Mouse (Mus musculus) G1E-ER4 (cell line): ENCODE results near the gene Nhej1. TPM values are rescaled to one million over a fixed set of nuclear protein-coding genes. Genes with fewer than 3 reads are reported as not detected.

Source experiments
- GATA1 ChIP-seq: IDR thresholded peaks from one replicate; pipeline ENCODE4 v1.8.0; 2012; ENCODE audit warnings: low read length, inconsistent platforms
- polyA plus RNA-seq: library from polyadenylated mRNA; stranded (reverse); fragments of >175 nt; gene quantifications from 2 replicates; pipeline ENCODE4 v1.2.3, GENCODE M21; 2012

Gene Nhej1
- polyA plus RNA-seq: 0.24 and 0.27 TPM in 2 replicates

DNA sequence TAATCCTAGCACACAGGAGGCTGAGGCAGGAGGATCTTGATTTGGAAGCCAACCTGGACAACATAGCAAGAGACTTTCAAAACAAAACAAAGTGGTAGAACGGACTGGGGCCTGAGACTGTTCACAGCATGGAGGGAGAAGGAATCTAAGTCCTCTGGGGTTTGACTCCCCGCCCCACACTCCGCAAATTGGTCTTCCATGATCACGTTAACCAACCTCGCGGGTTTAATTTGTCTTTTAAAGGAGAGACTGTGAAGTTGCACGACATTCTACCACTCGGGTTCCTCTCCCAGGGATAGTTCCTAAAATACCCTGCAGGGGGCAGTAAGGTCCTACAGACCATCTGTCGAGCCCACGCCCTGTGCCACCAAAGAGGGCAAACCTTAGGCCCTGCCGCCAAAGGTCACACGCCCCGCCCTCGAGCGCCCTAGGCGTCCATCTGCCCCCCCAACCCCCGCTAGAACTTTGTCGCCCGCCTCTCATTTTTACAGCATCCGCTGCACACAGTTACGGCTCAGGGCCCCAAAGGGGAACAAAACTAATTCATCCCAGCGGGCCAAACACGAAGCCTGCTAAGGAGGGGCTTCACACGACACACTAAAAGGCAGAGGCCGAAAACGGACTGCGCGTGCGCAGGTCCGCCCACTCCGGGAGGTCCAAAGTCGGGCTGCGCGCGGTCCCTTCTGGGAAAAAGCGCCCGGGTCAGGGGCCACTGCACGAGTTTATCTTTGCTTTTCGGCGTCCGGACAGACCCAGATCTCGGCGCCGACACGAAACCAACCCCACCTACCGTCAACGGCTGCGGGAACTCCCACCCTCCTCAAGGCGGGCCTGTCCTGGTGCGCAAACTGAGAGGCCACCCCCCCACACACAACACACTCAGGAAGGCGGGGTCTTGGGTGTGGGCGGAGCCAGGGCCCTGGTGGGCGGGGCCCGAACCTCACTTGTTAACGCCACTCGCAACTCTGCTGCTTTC is at the start of gene Nhej1:
Gene Nhej1, minus strand, starts transcription at position 855 of the 976 bp plus-strand sequence.
- TF ChIP-seq GATA1: no peak

DNA sequence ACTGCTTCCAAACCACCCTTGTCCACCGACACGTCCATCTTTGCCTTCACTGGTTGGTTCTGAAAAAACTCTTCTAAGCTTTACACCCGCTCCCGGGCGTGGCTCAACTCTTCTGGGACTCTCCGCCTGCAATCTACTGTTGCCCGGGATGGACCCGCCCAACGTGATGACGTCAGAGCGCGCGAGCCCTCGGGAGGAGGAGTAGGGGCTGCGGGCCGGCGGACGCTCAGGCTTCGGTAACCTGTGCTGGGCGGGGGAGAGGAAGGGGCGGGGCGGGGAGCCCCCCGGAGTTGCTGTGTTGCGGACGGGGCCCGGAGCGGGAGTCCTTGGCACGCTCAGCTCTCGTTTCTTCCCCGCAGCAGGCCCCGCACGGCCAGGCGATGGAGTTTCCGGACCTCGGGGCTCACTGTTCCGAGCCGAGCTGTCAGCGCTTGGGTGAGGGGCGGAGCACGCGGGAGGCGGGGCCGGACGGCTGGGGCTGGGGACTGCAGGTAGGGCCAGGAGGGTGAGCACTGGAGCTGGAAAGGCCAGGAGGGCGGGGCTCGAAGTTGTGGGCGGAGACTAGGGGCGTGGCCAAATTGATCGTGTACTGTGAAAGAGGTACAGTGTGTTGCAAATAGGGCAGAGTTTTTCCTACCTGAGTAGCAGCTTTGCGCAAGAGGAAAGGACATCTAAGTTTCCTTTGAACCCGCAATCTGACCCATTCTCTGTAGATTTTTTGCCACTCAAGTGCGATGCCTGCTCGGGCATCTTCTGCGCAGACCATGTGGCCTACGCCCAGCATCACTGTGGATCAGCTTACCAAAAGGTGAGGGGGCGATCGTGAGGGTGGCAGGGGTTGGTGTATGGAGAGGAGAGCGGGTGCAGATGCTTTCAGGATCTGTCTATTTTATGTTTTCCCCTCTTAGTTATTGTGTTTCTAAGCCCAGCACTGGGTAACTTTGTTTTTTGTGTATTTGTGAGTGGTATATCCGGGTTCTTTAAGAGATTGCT is 43.8 kb upstream of the Nhej1 start, which contains the start of gene Zfand2b:
Gene Zfand2b, plus strand, starts transcription at position 175 of the 993 bp plus-strand sequence.
- no peak for TF ChIP-seq GATA1

DNA sequence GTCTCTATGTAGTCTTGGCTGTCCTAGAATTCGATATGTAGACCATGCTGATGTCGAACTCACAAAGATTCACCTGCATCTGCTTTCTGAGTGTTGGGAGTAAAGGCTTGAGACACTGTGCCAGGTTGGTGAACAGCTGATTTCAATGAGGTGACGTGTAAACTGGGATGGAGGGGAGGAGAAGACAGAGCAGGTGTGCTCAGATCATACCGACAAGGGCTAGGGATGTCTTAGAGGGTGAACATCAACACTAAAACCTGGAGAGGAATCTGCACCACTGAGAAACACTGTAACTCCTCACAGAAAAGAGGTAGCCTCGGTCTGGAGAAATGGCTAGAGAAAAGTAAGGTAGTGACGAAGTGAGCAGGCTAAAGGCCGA is 43.1 kb upstream of the Nhej1 start:
- no peak for TF ChIP-seq GATA1

DNA sequence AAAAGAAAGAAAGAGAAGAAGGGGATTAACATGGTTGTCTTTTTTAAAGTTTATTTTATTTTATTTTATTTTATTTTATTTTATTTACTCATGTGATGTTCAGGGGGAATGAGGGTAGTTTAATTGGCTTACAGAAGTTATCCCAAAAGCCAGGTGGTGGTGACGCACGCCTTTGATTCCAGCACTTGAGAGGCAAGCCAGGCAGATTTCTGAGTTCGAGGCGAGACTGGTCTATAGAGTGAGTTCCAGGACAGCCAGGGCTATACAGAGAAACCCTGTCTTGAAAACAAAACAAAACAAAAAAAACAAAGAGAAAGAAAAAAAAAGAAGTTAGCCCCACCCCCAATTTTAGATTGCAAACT is 35.2 kb upstream of the Nhej1 start:
- TF ChIP-seq GATA1: no peak

DNA sequence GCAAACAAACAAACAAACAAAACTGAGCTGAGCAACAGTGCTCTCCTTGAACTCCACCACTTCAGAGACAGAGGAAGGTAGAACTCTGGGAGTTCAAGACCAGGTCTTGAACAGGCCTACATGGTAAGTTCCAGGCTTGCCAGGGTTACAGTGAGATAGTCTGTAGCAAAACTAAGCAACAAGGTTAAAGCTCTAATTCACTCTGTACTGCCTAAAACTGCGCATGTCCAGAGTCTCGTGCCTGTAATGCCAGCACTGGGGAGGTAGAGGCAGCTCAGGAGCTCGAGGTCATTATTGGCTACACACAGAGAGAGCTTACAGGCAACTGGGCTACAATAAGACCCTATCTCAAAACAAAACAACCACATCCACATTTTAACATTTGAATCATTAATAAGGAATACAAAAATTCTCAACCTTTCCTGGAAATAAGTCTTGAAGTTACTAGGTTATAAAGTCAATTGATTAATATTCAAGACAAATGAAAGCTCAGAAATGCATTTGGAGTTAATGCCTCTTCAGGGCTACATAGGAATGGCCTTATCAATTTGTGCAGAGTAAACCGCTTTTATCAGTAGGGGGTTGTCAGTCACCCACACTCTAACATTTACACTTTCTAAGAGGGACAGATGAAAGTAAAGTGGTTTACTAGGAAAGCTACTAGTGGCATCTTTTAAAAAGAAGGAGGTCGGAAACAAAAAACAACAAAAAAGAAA is 34.7 kb upstream of the Nhej1 start:
- peak; percentile 82 for TF ChIP-seq GATA1

DNA sequence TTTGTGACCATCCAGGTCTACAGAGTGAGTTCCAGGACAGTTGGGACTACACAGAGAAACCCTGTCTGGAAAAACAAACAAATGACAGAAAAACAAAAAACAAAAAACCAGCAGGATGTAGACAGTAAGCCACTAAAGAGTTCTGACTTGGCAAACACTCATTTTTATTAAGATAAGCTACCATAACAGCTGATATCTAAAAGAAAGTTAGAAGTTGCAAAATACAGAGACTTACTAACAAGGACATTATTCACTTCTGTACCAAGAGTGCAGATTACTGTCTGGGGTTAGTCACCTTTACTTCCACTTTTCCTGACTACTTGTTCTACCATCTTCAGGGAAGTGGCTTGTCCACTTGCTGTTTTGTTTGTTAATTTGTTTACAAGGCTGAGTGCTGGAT is 34.0 kb upstream of the Nhej1 start:
- TF ChIP-seq GATA1: no peak

DNA sequence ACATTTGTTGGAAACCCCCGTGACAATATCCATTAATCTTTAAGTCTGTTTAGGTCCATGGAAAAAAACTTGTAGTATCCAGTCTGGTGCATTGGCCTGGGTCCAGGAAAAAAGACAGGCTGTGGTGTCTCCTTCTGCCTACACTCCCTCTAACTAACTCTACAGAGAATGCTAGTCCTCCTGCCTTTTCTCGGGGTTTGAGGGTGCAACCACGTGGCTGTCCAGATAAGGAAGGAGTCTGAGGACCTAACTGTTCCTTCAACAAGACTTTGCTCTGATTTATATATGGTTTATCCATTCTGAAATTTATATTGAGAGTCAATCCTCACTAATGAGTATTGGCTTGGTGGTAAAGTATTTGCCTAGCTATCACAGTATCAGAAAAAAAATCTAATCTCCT is 30.8 kb upstream of the Nhej1 start:
- no peak for TF ChIP-seq GATA1

DNA sequence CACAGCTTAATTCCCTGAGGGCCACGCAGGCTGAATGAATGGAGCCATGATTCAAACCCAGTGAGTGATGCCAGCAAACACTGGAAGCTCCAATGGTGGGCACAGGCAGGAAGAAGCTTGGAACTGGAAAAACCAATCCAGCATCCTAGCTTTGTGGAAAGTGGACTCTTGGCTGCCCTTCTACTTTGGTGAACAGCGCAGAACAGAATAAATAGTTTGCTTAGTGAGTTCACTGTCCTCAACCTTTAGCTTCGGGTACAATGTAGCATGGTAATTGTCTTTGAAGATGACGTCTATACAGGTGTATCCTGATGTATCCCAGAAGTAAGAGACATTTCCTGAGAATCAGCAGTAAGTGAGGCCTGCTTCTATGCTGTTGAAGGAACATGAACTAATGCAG is 23.7 kb upstream of the Nhej1 start:
- no peak for TF ChIP-seq GATA1

DNA sequence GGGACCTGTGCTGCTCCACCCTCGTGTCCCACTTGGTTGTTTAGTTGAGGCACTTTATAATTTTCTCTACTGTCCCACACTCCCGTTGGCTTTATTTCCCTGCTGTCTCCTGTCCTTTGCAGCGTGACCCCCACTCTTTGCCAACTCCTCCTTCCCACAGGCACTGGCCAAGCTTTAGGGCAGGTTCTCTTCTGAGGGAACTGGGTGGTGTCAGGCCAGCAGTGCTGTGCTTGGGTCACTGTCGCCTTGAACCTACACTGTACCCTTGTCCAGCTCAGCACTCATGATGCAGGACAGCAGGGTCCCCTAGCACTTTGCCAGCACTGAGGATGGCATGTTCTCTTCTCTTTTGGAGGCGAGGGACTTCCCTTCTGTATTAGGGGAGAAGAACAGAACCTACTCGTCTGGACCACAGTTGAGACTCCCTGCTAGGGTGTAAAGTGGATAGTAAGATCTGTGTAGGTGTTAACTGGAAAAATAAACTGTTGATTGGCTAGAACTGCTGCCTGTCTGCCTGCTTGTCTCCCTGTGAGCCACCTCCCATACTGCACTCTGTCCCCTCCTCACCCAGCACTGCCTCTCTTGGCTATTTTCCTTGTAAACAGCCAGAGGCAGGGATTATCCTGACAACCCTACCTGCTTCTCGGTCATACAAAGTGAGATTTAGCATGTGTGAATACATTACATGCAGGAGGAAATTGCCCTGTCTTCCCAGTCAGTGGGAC is 22.6 kb upstream of the Nhej1 start:
- no peak for TF ChIP-seq GATA1

DNA sequence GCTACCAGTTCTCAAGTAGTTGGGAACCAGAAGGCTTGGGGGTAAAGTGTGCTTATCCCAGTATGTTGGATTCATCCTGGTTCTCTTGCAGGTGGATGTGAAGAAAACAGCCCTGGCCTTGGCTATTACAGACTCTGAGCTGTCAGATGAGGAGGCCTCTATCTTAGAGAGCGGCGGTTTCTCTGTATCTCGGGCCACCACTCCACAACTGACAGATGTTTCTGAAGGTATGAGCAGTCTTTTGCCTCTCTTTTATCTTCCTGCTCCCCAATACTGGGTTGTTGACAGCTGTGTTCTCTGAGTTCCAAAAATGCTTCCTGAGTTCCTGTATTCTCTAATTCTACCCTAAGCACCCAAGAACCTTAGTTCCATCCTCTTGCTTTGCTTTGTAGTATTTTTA is 20.6 kb upstream of the Nhej1 start:
- TF ChIP-seq GATA1: no peak

DNA sequence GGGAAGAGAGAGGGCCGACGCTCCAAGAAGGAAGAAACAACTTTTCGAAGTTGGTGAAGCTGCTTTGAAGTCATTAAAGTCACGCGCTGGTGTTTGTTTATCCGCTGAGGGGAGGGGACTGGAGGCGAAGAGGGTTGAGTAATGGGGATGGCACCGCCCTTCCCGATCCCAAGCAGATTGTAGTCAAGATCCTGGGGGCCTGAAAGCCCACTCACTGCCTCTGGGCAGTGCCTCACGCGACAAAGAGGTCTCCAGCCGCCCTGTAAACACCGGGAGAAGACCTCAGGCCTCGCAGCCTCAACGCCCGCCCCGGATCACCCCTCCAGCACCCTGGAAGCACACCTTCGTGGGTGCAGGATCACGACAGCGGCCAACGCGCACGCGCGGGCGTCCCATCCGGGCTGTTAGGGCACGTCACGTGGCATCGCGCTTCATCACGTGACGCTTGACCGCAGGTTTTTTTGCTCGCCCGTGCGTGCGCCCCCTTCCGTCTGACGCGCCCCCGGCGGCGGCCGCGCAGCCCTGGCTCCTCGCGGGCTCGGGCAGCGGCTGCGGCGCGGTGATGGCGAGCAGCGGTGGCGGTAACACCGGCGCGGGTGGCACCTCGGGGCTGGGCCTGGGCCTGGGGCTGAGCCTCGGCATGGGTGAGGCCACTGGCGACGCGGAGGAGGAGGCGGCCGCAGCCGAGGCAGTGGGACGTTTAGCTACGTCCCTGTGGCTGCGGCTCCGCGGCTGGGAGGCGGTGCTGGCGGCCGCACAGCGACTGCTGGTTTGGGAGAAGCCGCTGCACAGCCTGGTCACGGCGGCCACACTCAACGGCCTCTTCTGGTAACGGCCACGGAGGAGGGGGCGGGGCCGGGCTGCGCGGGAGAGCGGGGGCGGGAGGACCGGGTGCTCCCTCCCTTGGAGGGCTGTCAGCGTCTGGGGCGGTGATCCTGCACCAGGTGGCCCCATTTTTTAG is 17.6 kb upstream of the Nhej1 start, which contains the start of the genes Cnppd1 and Retreg2:
Gene Cnppd1, minus strand, starts transcription at position 411 of the 961 bp plus-strand sequence.
Gene Retreg2, plus strand, starts transcription at position 478 of the 961 bp plus-strand sequence.
- TF ChIP-seq GATA1: no peak

DNA sequence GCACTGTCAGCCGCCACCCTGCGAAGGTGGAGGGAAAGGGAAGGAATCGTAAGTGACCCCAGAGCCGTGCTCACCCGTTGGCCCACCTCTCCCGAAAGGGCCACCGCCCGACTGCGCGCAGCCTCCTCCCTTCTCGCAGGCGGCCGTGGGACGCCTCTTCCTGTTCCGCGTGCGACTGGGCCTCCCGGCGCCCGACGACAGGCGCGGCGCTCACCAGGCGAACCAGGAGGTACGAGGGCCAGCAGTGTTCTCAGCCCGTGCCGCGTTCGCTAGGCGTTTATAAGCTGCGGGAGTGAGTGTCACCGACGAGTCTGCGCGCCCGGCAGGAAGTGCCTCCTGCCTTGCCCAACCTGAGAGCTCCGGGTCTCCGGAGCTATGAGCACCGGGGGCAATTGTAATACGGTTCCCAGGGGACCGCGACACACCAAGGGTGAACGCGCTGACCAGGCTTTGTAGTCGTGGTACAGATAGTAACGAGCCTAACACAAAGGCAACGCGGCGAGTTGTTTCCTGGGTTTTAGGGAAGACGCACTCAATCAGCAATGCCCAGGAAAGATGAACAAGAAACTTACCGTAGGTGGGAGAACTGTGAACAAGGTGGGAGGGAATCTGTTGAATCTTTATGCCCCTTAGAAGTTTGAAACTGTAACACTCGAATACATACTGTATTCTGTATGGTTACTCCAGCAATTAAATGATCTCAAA is 16.6 kb upstream of the Nhej1 start:
- TF ChIP-seq GATA1: no peak
